Mouse (Mus musculus): ENCODE measurements around the gene Snip1.

- no peak for TF ChIP-seq CTCF (IDR thresholded peaks at IDR 0.05; ENCODE audit: extremely low read depth, insufficient read depth, insufficient read length, insufficient replicate concordance)
- TF ChIP-seq POLR2A (IDR thresholded peaks at IDR 0.05; ENCODE audit: low read depth, low read length): no peak
Measured at GRCm38 (mm10) chr4:125017431-125017830, 49.0 kb upstream of the Snip1 start.

All from spleen, adult 2 months (tissue).